Mouse (Mus musculus) hindbrain, embryonic 12.5 days (tissue): ENCODE data around the gene Fam107a. TPM values are rescaled to one million over a fixed set of nuclear protein-coding genes. Genes with fewer than 3 reads are reported as not detected.

Experiments
- ATAC-seq: fragments of 200-750 bp; cut with Nextera tagmentation; 2 replicates; pipeline ENCODE4 v1.8.0; 2017; ENCODE audit warnings: moderate TSS enrichment; ENCODE audit not compliant: low FRiP score
- H3K27ac ChIP-seq: fragments of 300-500 bp; sonication (generic); 2 replicates; pipeline ENCODE4 v1.5.1; 2016; ENCODE audit warnings: mild to moderate bottlenecking
- H3K27me3 ChIP-seq: fragments of 300-500 bp; sonication (generic); 2 replicates; pipeline ENCODE4 v1.6.1; 2016; ENCODE audit warnings: mild to moderate bottlenecking
- H3K36me3 ChIP-seq: fragments of 300-500 bp; sonication (generic); 2 replicates; pipeline ENCODE4 v1.6.1; 2016; ENCODE audit warnings: mild to moderate bottlenecking
- H3K4me1 ChIP-seq: fragments of 300-500 bp; sonication (generic); 2 replicates; pipeline ENCODE4 v1.6.1; 2016
- H3K4me2 ChIP-seq: fragments of 300-500 bp; sonication (generic); replicated peaks from 2 replicates; pipeline ENCODE4 v1.6.1; 2016; ENCODE audit warnings: mild to moderate bottlenecking
- H3K4me3 ChIP-seq: fragments of 300-500 bp; sonication (generic); 2 replicates; pipeline ENCODE4 v1.5.1; 2016; ENCODE audit warnings: mild to moderate bottlenecking
- H3K9ac ChIP-seq: fragments of 300-500 bp; sonication (generic); 2 replicates; pipeline ENCODE4 v1.6.1; 2016; ENCODE audit warnings: mild to moderate bottlenecking, moderate library complexity
- H3K9me3 ChIP-seq: fragments of 300-500 bp; sonication (generic); replicated peaks from 2 replicates; pipeline ENCODE4 v1.6.1; 2016; ENCODE audit warnings: mild to moderate bottlenecking
- WGBS: fragments of 180-500 bp; shearing (Covaris S2); methylation state at CpG from one replicate; pipeline ENCODE4 v1.1.7; 2016; 5-methylcytosine and 5-hydroxymethylcytosine counted together
- polyA plus RNA-seq: library from polyadenylated mRNA; unstranded; fragments of >200 nt; fragmentation: Nextera tagmentation; extraction: Ambion mirVana; gene quantifications from 2 replicates; pipeline ENCODE4 v1.2.1, GENCODE M21; 2016

Gene Fam107a
- polyA plus RNA-seq, 1 experiment from 2014 or later = 4.5 TPM

- ATAC-seq = no peak
- no peaks in the 10 kb centered on the region for H3K27me3 ChIP-seq
- no peak overlapping the region for H3K27ac ChIP-seq
Measured at GRCm38 (mm10) chr14:8332314-8333252, 14.8 kb upstream of the Fam107a start.

GRCm38 (mm10) chr14:8331307-8331905 lies 13.6 kb upstream of the Fam107a start:
- no peak overlapping the region for H3K27ac ChIP-seq
- H3K27me3 ChIP-seq = no peaks in the 10 kb centered on the region
- ATAC-seq = no peak
- no peaks in the 10 kb centered on the region for H3K36me3 ChIP-seq
- no peak overlapping the region for H3K4me2 ChIP-seq
- no peak overlapping the region for H3K4me3 ChIP-seq
- peaks cover 10% of the 10 kb centered on the region for H3K4me1 ChIP-seq
- no peak overlapping the region for H3K9ac ChIP-seq
- 85% methylated on average over 14 of the region's 14 CpGs for WGBS
- no peaks in the 10 kb centered on the region for H3K9me3 ChIP-seq

More at GRCm38 (mm10) chr14:8332314-8333252, 14.8 kb upstream of the Fam107a start:
- no peaks in the 10 kb centered on the region for H3K36me3 ChIP-seq
- no peak overlapping the region for H3K4me2 ChIP-seq
- H3K4me3 ChIP-seq = no peak overlapping the region
- H3K9ac ChIP-seq = no peak overlapping the region
- no peaks in the 10 kb centered on the region for H3K9me3 ChIP-seq
- peaks cover 10% of the 10 kb centered on the region for H3K4me1 ChIP-seq
- 80% methylated on average over 11 of the region's 11 CpGs for WGBS

DNA sequence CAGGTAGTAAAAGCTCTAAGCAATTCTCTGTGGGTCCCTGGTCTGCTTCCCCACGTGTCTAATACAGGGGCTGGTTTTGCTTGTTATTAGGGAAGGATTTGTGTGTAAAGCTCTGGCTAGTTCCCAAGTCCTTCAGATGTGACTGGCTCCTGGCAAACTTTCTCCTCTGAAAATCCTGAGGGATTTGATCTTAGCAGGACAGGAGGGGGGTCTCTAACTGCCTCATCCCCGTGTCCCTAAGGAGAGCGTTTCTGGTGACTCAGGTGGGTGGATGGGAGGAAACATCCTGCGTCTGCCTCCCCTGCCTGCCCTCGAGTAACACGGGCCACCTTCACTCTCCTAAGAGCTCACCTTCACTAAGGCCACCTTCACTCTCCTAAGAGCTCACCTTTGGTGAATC lies 12.6 kb upstream of the Fam107a start:
- Histone ChIP-seq H3K4me3 (no peak overlapping the region), H3K4me1 (peaks cover 6% of the 10 kb centered on the region; the same call in 1 of the 2 replicates), H3K36me3 (no peaks in the 10 kb centered on the region), H3K9ac (no peak overlapping the region), H3K4me2 (no peak overlapping the region), H3K27me3 (no peaks in the 10 kb centered on the region), H3K9me3 (no peaks in the 10 kb centered on the region), H3K27ac (no peak overlapping the region)
- ATAC-seq = no peak
- 78% methylated on average over 6 of the region's 6 CpGs for WGBS

DNA sequence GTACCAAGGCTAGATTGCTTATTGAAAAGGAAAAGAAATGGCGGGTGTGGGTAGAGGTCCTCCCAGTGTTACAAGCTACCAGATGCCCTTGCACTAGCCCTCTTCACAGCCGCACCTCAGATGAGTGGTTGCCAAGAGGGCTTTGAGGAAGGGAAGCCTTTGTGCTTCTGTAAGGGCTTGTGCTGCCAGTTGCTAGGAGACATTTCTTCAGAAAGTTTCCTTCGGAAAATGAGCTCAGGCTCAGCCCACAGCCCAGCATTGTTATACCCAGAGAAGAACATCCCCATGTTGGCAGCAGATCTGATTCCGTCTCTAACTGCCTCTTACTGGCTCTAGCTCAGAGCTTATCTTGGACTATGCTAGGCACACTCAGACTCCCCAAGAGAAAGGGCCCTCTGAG lies 11.7 kb upstream of the Fam107a start:
- Histone ChIP-seq H3K4me3 (no peak overlapping the region), H3K4me2 (no peak overlapping the region), H3K9me3 (no peaks in the 10 kb centered on the region), H3K27ac (no peak overlapping the region), H3K4me1 (peaks cover 6% of the 10 kb centered on the region; the same call in 1 of the 2 replicates), H3K36me3 (no peaks in the 10 kb centered on the region), H3K27me3 (no peaks in the 10 kb centered on the region), H3K9ac (no peak overlapping the region)
- WGBS = 39% methylated on average over 4 of the region's 4 CpGs
- ATAC-seq = peak; percentile 59

DNA sequence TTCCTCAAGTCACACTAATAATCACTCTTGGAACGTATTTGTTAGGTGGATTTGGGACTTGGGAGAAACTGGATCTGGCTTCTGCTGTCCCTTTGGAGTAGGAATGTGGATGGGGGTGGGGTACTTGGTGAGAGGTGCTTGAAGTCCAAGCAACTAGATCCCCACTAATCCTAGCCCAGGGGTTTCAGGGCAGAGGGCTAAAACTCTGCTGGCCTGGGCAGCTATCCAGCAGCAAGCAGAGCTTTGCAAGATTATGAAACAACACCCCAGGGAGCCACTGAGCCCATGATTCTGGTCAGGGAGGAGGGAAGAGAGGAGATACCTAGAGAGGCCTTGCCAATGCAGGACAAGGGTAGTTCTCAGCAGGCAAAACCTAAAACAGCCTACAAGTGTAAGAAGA lies 9.5 kb upstream of the Fam107a start:
- no peaks in the 10 kb centered on the region for H3K36me3 ChIP-seq
- H3K9ac ChIP-seq = no peak overlapping the region
- 26% methylated on average over 1 of the region's 1 CpGs for WGBS
- H3K27me3 ChIP-seq = no peaks in the 10 kb centered on the region
- peaks cover 6% of the 10 kb centered on the region; the same call in 1 of the 2 replicates for H3K4me1 ChIP-seq
- no peaks in the 10 kb centered on the region for H3K9me3 ChIP-seq
- ATAC-seq = no peak
- H3K27ac ChIP-seq = 0 out of 2 replicates have a peak overlapping the region, but pooled peaks have one; percentile 24
- H3K4me3 ChIP-seq = no peak overlapping the region
- H3K4me2 ChIP-seq = no peak overlapping the region

DNA sequence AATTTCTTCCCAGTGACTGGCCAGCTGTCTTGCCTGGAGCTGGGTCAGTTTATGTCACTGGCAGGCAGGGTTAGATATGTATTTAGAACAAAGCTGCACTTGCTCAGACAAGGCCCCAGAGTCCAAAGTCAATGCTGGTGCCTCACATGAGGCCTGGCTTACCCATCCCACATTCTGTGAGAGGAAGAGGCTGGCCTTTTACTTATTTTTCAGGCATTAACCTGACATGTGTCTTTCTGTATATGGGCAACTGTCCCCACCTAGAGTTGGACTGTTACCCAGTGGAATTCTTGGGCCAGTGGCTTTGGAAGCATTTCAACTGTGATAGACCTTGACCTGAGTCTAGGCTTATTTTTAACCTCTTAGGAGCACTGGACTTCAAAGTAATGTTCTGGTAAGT lies 9.1 kb upstream of the Fam107a start:
- Histone ChIP-seq H3K4me2 (no peak overlapping the region), H3K27ac (peak overlapping the region; percentile 24; the same call in 1 of the 2 replicates), H3K9me3 (no peaks in the 10 kb centered on the region), H3K9ac (no peak overlapping the region), H3K4me3 (no peak overlapping the region), H3K27me3 (no peaks in the 10 kb centered on the region), H3K36me3 (no peaks in the 10 kb centered on the region), H3K4me1 (peaks cover 6% of the 10 kb centered on the region; the same call in 1 of the 2 replicates)
- no peak for ATAC-seq

DNA sequence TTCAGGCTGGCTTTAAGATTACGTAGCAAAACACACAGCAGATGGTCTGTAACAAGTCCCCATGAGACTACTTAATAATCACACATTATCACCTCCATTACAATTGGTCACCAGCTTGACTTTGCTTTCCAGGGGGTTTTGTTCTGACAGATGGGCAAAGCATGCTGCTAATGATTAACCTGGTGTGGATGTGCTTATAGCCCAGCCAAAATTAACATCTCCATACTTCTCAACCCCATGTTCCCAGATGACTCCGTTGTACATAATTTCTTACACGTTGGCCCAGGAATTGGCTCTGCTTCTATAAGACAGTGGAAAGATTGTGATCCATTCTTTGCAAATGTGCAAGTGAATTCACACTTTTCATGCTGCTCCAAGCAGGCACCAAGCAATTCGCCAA lies 7.9 kb upstream of the Fam107a start:
- 67% methylated on average over 4 of the region's 4 CpGs for WGBS

GRCm38 (mm10) chr14:8320528-8320927 lies 2.7 kb upstream of the Fam107a start:
- Histone ChIP-seq H3K9ac (no peak overlapping the region), H3K4me3 (no peak overlapping the region), H3K36me3 (no peaks in the 10 kb centered on the region), H3K9me3 (no peaks in the 10 kb centered on the region), H3K4me1 (peaks cover 18% of the 10 kb centered on the region), H3K27me3 (peaks cover 50% of the 10 kb centered on the region), H3K4me2 (no peak overlapping the region), H3K27ac (no peak overlapping the region)
- ATAC-seq = no peak
- WGBS = 71% methylated on average over 3 of the region's 3 CpGs

More for the DNA sequence above, 7.9 kb upstream of the Fam107a start:
- H3K36me3 ChIP-seq = no peaks in the 10 kb centered on the region
- H3K4me1 ChIP-seq = peaks cover 6% of the 10 kb centered on the region; the same call in 1 of the 2 replicates
- H3K9me3 ChIP-seq = no peaks in the 10 kb centered on the region
- no peak overlapping the region for H3K4me3 ChIP-seq
- ATAC-seq = no peak
- no peak overlapping the region for H3K4me2 ChIP-seq
- H3K27me3 ChIP-seq = peaks cover 3% of the 10 kb centered on the region; the same call in 1 of the 2 replicates
- H3K9ac ChIP-seq = no peak overlapping the region
- H3K27ac ChIP-seq = no peak overlapping the region

GRCm38 (mm10) chr14:8316366-8317193 lies 1.2 kb downstream of the Fam107a start:
- ATAC-seq = no peak
- Histone ChIP-seq H3K9me3 (no peaks in the 10 kb centered on the region), H3K4me1 (peaks cover 18% of the 10 kb centered on the region), H3K27me3 (peaks cover 68% of the 10 kb centered on the region), H3K9ac (0 out of 2 replicates have a peak overlapping the region, but pooled peaks have one; percentile 1), H3K4me3 (peak overlapping the region; percentile 20), H3K4me2 (peak overlapping the region; percentile 47), H3K27ac (no peak overlapping the region), H3K36me3 (no peaks in the 10 kb centered on the region)
- under 1% methylated on average over 23 of the region's 23 CpGs for WGBS

DNA sequence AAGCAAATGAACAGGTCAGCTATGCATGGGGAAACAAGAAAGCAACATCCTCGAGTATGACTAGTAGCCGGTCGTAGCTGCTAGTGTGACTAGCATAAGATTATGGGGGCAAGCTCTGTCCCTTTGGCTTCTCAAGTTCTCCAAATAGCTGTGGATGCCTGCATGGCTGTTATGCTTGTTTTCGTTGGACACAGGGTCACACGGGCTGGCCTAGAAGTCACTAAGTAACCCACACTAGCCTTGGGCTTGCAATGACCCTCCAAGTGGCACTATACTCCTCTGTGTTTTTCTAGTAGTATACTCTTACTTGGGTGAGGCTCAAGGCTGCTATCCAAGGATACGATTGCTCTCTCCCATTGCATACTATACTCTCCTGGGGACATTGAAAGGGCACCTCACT lies 2.7 kb downstream of the Fam107a start:
- WGBS = 80% methylated on average over 6 of the region's 6 CpGs
- H3K27ac ChIP-seq = no peak overlapping the region
- H3K4me1 ChIP-seq = peaks cover 18% of the 10 kb centered on the region
- H3K9me3 ChIP-seq = no peaks in the 10 kb centered on the region
- H3K36me3 ChIP-seq = no peaks in the 10 kb centered on the region
- peaks cover 64% of the 10 kb centered on the region for H3K27me3 ChIP-seq
- ATAC-seq = no peak
- no peak overlapping the region for H3K4me3 ChIP-seq
- no peak overlapping the region for H3K4me2 ChIP-seq
- no peak overlapping the region for H3K9ac ChIP-seq

DNA sequence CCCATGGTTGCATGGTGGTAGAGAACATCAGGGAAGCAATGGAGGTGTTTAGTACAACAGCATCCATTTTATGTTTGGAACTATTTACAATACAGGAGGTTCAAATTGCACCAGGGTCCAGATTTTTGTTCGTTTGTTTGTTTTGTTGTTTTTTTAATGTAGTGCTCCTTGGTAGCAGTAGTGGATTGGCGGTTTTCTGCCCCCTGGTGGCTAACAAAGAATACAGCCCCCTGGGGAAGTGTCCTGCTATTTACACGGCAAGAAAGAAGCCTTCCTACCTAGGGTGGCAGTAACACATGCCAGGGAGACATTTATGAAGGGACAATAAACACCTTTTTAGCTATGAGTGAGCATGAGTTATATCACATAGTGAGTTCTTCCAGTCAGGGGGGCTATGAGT lies 3.3 kb downstream of the Fam107a start:
- Histone ChIP-seq H3K4me1 (peaks cover 24% of the 10 kb centered on the region), H3K4me2 (no peak overlapping the region), H3K36me3 (no peaks in the 10 kb centered on the region), H3K27ac (no peak overlapping the region), H3K27me3 (peaks cover 64% of the 10 kb centered on the region), H3K4me3 (no peak overlapping the region), H3K9ac (no peak overlapping the region), H3K9me3 (no peaks in the 10 kb centered on the region)
- no peak for ATAC-seq
- WGBS = 17% methylated on average over 3 of the region's 3 CpGs

- 43% methylated on average over 7 of the region's 7 CpGs for WGBS
- no peak overlapping the region for H3K4me2 ChIP-seq
- peaks cover 57% of the 10 kb centered on the region for H3K27me3 ChIP-seq
- H3K9me3 ChIP-seq = no peaks in the 10 kb centered on the region
- no peak overlapping the region for H3K27ac ChIP-seq
- no peaks in the 10 kb centered on the region for H3K36me3 ChIP-seq
- ATAC-seq = no peak
- H3K9ac ChIP-seq = no peak overlapping the region
- H3K4me3 ChIP-seq = no peak overlapping the region
- H3K4me1 ChIP-seq = peaks cover 27% of the 10 kb centered on the region
Measured at GRCm38 (mm10) chr14:8313877-8314276, 3.9 kb downstream of the Fam107a start.
